Mouse (Mus musculus) adrenal gland, postnatal 36 days (tissue): ENCODE data around the gene D230025D16Rik. TPM values are rescaled to one million over a fixed set of nuclear protein-coding genes. Genes with fewer than 3 reads are reported as not detected.
A peak's percentile ranks its signal among the peaks of the same experiment; 100 is the strongest.
"Not testable (repeated sequence)": the region's sequence is repeated elsewhere in the genome, so short reads cannot be mapped to it uniquely, and the experiment has no call there.

Experiments used
- DNase-seq, 2 experiments: peaks; one replicate each; pipeline ENCODE4 v3.0.0; 2021; ENCODE audit warnings: mixed read lengths in 1 of 2
- total RNA-seq, 2 experiments: library from RNA; stranded (reverse); gene quantifications; 2 replicates each; pipeline ENCODE4 v1.2.3; 2021

D230025D16Rik gene
- total RNA-seq, 2 experiments from 2014 or later = 23.7 to 27.2 TPM

DNA sequence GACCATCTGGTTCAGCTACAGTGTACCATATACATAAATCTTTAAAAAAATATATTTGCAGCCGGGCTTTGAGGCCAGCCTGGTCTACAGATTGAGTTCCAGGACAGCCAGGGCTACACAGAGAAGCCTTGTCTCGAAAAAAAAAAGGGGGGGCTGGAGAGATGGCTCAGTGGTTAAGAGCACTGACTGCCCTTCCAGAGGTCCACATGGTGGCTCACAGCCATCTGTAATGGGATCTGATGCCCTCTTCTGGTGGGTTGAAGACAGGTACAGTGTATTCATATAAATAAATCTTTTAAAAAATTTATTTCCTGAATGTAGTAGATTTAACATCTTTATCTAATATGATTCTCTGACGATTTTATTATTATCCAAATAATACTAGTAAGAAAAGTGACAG lies 66.9 kb downstream of the D230025D16Rik start:
- not testable (repeated sequence) for DNase-seq

DNA sequence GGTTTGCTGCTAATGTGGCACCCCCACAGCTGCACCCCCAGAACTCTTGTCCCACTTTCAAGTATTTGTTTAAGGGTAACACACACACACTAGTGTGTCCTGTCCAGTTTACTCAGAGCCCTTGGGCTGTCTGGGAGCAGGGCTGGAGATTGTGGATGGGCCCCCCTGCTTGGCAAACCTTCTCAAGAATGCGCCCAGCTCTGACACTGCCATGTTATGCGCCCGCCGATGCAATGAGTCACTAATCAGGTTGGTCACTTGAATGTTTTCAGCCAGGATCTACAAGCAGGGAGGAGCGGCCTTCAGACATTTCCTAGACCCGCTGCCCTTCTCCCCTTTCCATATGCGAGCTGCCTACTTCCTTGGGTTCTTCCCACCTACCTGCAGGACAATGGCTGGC lies 67.5 kb downstream of the D230025D16Rik start:
- DNase-seq = no peak

GRCm38 (mm10) chr8:105293405-105293804 lies 68.5 kb downstream of the D230025D16Rik start:
- DNase-seq = no peak

DNA sequence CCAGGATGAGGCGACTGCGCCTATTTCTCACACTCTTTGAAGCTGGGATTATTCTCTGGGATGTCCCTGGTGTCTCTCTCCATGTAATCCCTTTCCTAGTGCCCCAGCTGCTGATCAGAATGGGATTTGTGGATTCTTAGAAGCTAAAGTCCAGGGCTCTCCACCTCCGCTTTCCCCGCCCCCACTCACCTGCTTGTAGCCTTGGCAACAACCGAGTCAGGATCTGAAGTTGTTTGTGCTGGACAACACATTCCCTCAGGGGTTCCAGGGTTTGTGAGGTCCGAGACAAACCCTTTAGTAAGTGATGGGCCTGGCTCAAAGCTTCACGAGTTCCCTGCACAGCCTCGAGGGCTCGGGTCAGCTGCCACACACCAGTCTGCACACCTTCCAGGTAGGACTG lies 69.8 kb downstream of the D230025D16Rik start:
- DNase-seq = no peak

GRCm38 (mm10) chr8:105295256-105295655 lies 70.3 kb downstream of the D230025D16Rik start:
- no peak for DNase-seq

GRCm38 (mm10) chr8:105295895-105296573 lies 71.1 kb downstream of the D230025D16Rik start, which contains the start of gene Exoc3l:
Exoc3l (minus strand) TSS chr8:105296101.
- DNase-seq = peak; percentile 81 to 82

GRCm38 (mm10) chr8:105297511-105298192 lies 72.7 kb downstream of the D230025D16Rik start, which contains the start of gene E2f4:
E2f4 (plus strand) TSS chr8:105297663.
- peak; percentile 96 to 97 for DNase-seq

DNA sequence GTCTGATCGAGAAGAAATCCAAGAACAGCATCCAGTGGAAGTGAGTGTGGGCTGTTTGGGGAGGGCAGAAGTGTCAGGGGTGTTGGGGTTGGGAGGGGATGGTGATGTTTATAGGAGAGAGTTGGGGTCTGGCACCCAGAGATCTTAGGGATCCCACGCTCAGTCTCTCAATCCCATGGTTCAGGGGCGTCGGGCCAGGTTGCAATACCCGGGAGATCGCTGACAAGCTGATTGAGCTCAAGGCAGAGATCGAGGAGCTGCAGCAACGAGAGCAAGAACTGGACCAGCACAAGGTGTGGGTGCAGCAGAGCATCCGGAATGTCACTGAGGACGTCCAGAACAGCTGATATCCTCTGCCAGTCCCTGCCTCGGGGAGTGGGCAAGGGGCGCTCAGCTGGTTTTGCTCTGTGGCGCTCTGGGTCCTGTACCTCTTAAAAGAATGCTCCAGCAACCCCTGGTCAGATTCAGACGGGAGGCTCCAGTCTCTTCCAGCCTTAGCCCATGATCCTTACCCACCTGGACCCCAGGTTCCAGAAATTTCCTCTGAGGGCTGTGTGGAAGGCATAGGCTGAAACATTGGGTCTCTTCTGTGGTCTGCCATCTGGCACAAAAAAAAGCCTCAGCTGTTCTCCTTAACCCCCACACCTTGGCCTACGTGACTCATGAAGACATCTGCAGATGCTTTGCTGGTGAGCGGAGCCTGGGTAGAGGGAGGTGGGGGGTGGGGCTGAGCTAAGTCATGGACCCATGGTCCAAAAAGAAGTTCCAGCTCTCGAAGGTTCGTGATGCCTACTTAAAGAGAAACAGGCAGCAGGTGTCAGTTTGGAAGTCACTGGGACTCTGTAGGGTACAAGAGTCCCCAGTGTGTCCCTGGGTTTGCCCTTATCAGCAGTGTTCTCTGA lies 73.7 kb downstream of the D230025D16Rik start:
- no peak for DNase-seq

- DNase-seq = no peak
Measured at GRCm38 (mm10) chr8:105299962-105300361, 75.0 kb downstream of the D230025D16Rik start.

Other genes with a start within 250 kb of the D230025D16Rik start
- gene Ces2h, start 224.3 kb upstream of the D230025D16Rik start, total RNA-seq = not detected
- 1 to 10 TPM in 1 of 2 experiments, under 1 TPM in 1; 0.30 to 1.6 TPM for gene Ces3a, start 176.5 kb upstream of the D230025D16Rik start, total RNA-seq
- gene Ces3b, start 141.4 kb upstream of the D230025D16Rik start, total RNA-seq = under 1 TPM in 1 of 2 experiments, not detected in 1; 0.73 TPM
- not detected for gene Ces4a, start 93.3 kb upstream of the D230025D16Rik start, total RNA-seq
- gene Cbfb, start 54.5 kb upstream of the D230025D16Rik start, total RNA-seq = 100 to 1,000 TPM in 1 of 2 experiments, 10 to 100 TPM in 1; 74.1 to 104 TPM
- 1 to 10 TPM; 2.7 to 3.0 TPM for gene B3gnt9, start 30.0 kb downstream of the D230025D16Rik start, total RNA-seq
- 10 to 100 TPM; 15.3 to 17.9 TPM for gene Tradd, start 39.5 kb downstream of the D230025D16Rik start, total RNA-seq
- gene Fbxl8, start 39.5 kb downstream of the D230025D16Rik start, total RNA-seq = 1 to 10 TPM; 3.3 to 3.6 TPM
- 1 to 10 TPM; 1.3 to 1.6 TPM for gene Hsf4, start 44.7 kb downstream of the D230025D16Rik start, total RNA-seq
- 1 to 10 TPM; 5.5 TPM for gene Nol3, start 51.0 kb downstream of the D230025D16Rik start, total RNA-seq
- gene 4931428F04Rik, start 64.7 kb downstream of the D230025D16Rik start, total RNA-seq = 1 to 10 TPM; 2.4 to 2.8 TPM
- 10 to 100 TPM; 19.8 to 22.0 TPM for gene Exoc3l, start 71.0 kb downstream of the D230025D16Rik start, total RNA-seq
- gene E2f4, start 72.5 kb downstream of the D230025D16Rik start, total RNA-seq = 10 to 100 TPM; 36.6 to 49.5 TPM
- gene Elmo3, start 80.5 kb downstream of the D230025D16Rik start, total RNA-seq = 1 to 10 TPM; 3.7 to 7.8 TPM
- 1 to 10 TPM; 3.4 to 6.1 TPM for gene Lrrc29, start 101.1 kb downstream of the D230025D16Rik start, total RNA-seq
- 10 to 100 TPM; 61.5 to 67.0 TPM for gene Tmem208, start 101.2 kb downstream of the D230025D16Rik start, total RNA-seq
- 10 to 100 TPM; 11.9 to 14.4 TPM for gene Fhod1, start 122.8 kb downstream of the D230025D16Rik start, total RNA-seq
- under 1 TPM; 0.76 to 0.99 TPM for gene Slc9a5, start 123.7 kb downstream of the D230025D16Rik start, total RNA-seq
- 1 to 10 TPM in 1 of 2 experiments, under 1 TPM in 1; 0.23 to 1.4 TPM for gene Plekhg4, start 148.1 kb downstream of the D230025D16Rik start, total RNA-seq
- gene Kctd19, start 188.4 kb downstream of the D230025D16Rik start, total RNA-seq = not detected
- 1 to 10 TPM; 2.4 to 2.8 TPM for gene Lrrc36, start 188.4 kb downstream of the D230025D16Rik start, total RNA-seq
- 10 to 100 TPM; 23.6 to 36.2 TPM for gene Tppp3, start 246.4 kb downstream of the D230025D16Rik start, total RNA-seq